Mouse (Mus musculus): Measurements from ENCODE around the gene Gm21060. TPM values are rescaled to one million over a fixed set of nuclear protein-coding genes. Genes with fewer than 3 reads are reported as not detected.

Gene Gm21060
- polyA plus RNA-seq (2017; shearing (Covaris generic)) = not detected

GRCm38 (mm10) chr19:61296969-61297368 lies at the start of gene Gm21060:
Gene Gm21060 (minus strand): TSS chr19:61297069.

Other genes with a start within 250 kb of the Gm21060 start
- 25.4 TPM for gene Zfp950, start 156.2 kb downstream of the Gm21060 start, polyA plus RNA-seq (2017; shearing (Covaris generic))
- not detected for gene Gm7102, start 120.8 kb downstream of the Gm21060 start, polyA plus RNA-seq (2017; shearing (Covaris generic))
- not detected for gene Gm6020, start 113.2 kb downstream of the Gm21060 start, polyA plus RNA-seq (2017; shearing (Covaris generic))
- gene Csf2ra, start 68.6 kb downstream of the Gm21060 start, polyA plus RNA-seq (2017; shearing (Covaris generic)) = 15.2 TPM

Data from effector memory CD4-positive, alpha-beta T cell, adult 7 months (primary cell).